Mouse (Mus musculus) megakaryocyte-erythroid progenitor cell, adult 5 weeks (primary cell): Measurements from ENCODE around the gene Cbwd1. TPM values are rescaled to one million over a fixed set of nuclear protein-coding genes. Genes with fewer than 3 reads are reported as not detected.

Experiments used
- polyA plus RNA-seq: library from polyadenylated mRNA; stranded (reverse); fragments of >175 nt; gene quantifications from 2 replicates; pipeline ENCODE4 v1.2.3, GENCODE M21; 2012

Cbwd1 gene
- 1.8 and 2.2 TPM in 2 replicates for polyA plus RNA-seq

GRCm38 (mm10) chr19:24961172-24961962 lies at the start of gene Cbwd1:
Gene Cbwd1 (minus strand): TSS chr19:24961610.

GRCm38 (mm10) chr19:24999201-24999886 lies 37.9 kb upstream of the Cbwd1 start, which contains the start of gene Dock8:
Gene Dock8 (plus strand): TSS chr19:24999534.

GRCm38 (mm10) chr19:24900581-24901220 lies 60.7 kb downstream of the Cbwd1 start, which contains the start of gene Foxd4:
Gene Foxd4 (minus strand): TSS chr19:24901197.

GRCm38 (mm10) chr19:24875129-24875870 lies 86.1 kb downstream of the Cbwd1 start, which contains the start of gene Gm10053:
Gene Gm10053 (plus strand): TSS chr19:24875686.

Other genes with a start within 250 kb of the Cbwd1 start
- 0.05 TPM in 1 of 2 replicates, not detected in the other for gene Pgm5, start 99.8 kb downstream of the Cbwd1 start, polyA plus RNA-seq
- gene Gm10053, start 85.9 kb downstream of the Cbwd1 start, polyA plus RNA-seq = 0.16 and 0.53 TPM in 2 replicates
- gene Foxd4, start 60.4 kb downstream of the Cbwd1 start, polyA plus RNA-seq = 1.2 and 1.3 TPM in 2 replicates
- 34.1 and 39.8 TPM in 2 replicates for gene Dock8, start 37.9 kb upstream of the Cbwd1 start, polyA plus RNA-seq